Mouse (Mus musculus) CD4-positive, CD25-positive, alpha-beta regulatory T cell, adult 2 months (primary cell): ENCODE measurements at regions not wholly inside any gene's neighbourhood (a gene's known extent, or its start where the extent isn't known, plus 50 kb on each side); places are given as distances from the start of the nearest gene placed in this dataset.
"Not testable (repeated sequence)": the region's sequence is repeated elsewhere in the genome, so short reads cannot be mapped to it uniquely, and the experiment has no call there.

Source experiments
- DNase-seq: peaks from one replicate; pipeline ENCODE4 v3.0.0-alpha.2; 2012; ENCODE audit warnings: low read depth, low spot score

- no peak for DNase-seq
These were observed 715.3 kb upstream of the Diaph2 start for GRCm38 (mm10) chrX:129034236-129034635.

- not testable (repeated sequence) for DNase-seq
These were observed 693.1 kb upstream of the Diaph2 start for GRCm38 (mm10) chrX:129056408-129056807.

- not testable (repeated sequence) for DNase-seq
These were observed 653.7 kb upstream of the Diaph2 start for GRCm38 (mm10) chrX:129095809-129096208.

- DNase-seq = no peak
These were observed 651.2 kb upstream of the Diaph2 start for GRCm38 (mm10) chrX:129098348-129098747.

GRCm38 (mm10) chrX:129102285-129102684 is 647.3 kb upstream of the Diaph2 start:
- peak; percentile 0 for DNase-seq

- no peak for DNase-seq
These were observed 646.3 kb upstream of the Diaph2 start for GRCm38 (mm10) chrX:129103239-129103638.
